Mouse (Mus musculus): ENCODE measurements around the gene Cyb561.

GRCm38 (mm10) chr11:105899151-105899550 is 54.0 kb downstream of the Cyb561 start:
- no peak for TF ChIP-seq CTCF (IDR thresholded peaks at IDR 0.05; ENCODE audit: control insufficient read depth, insufficient read depth, insufficient read length)
- no peak for TF ChIP-seq USF1 (IDR thresholded peaks at IDR 0.05; ENCODE audit: low read depth)
